Mouse (Mus musculus): Measurements from ENCODE around the gene Trim2.

The Trim2 gene

GRCm38 (mm10) chr3:84286311-84286710 is 20.4 kb downstream of the Trim2 start:
- no peak for DNase-seq (ENCODE audit: low spot score)

- DNase-seq (ENCODE audit: low spot score): no peak
Measured at GRCm38 (mm10) chr3:84284796-84285195, 21.9 kb downstream of the Trim2 start.

GRCm38 (mm10) chr3:84283524-84283923 is 23.2 kb downstream of the Trim2 start:
- no peak for DNase-seq (ENCODE audit: low spot score)

- DNase-seq (ENCODE audit: low spot score): no peak
Measured at GRCm38 (mm10) chr3:84281936-84282371, 24.7 kb downstream of the Trim2 start.

GRCm38 (mm10) chr3:84278809-84279208 is 27.9 kb downstream of the Trim2 start:
- no peak for DNase-seq (ENCODE audit: low spot score)

GRCm38 (mm10) chr3:84275124-84275523 is 31.6 kb downstream of the Trim2 start:
- DNase-seq (ENCODE audit: low spot score): no peak

GRCm38 (mm10) chr3:84272293-84273015 is 34.2 kb downstream of the Trim2 start:
- DNase-seq (ENCODE audit: low spot score): no peak

GRCm38 (mm10) chr3:84271794-84272193 is 34.9 kb downstream of the Trim2 start:
- no peak for DNase-seq (ENCODE audit: low spot score)

GRCm38 (mm10) chr3:84271058-84271457 is 35.6 kb downstream of the Trim2 start:
- DNase-seq (ENCODE audit: low spot score): no peak

GRCm38 (mm10) chr3:84270624-84270995 is 36.1 kb downstream of the Trim2 start:
- DNase-seq (ENCODE audit: low spot score): no peak

- DNase-seq (ENCODE audit: low spot score): no peak
Measured at GRCm38 (mm10) chr3:84269987-84270623, 36.6 kb downstream of the Trim2 start.

GRCm38 (mm10) chr3:84268434-84268833 is 38.2 kb downstream of the Trim2 start:
- no peak for DNase-seq (ENCODE audit: low spot score)

- DNase-seq (ENCODE audit: low spot score): no peak
Measured at GRCm38 (mm10) chr3:84266391-84266931, 40.2 kb downstream of the Trim2 start.

- no peak for DNase-seq (ENCODE audit: low spot score)
Measured at GRCm38 (mm10) chr3:84265084-84265483, 41.6 kb downstream of the Trim2 start.

- no peak for DNase-seq (ENCODE audit: low spot score)
Measured at GRCm38 (mm10) chr3:84264395-84264794, 42.3 kb downstream of the Trim2 start.

- no peak for DNase-seq (ENCODE audit: low spot score)
Measured at GRCm38 (mm10) chr3:84262804-84263203, 43.9 kb downstream of the Trim2 start.

- DNase-seq (ENCODE audit: low spot score): no peak
Measured at GRCm38 (mm10) chr3:84261863-84262262, 44.8 kb downstream of the Trim2 start.

GRCm38 (mm10) chr3:84260837-84261236 is 45.8 kb downstream of the Trim2 start:
- DNase-seq (ENCODE audit: low spot score): no peak

GRCm38 (mm10) chr3:84260024-84260535 is 46.6 kb downstream of the Trim2 start:
- no peak for DNase-seq (ENCODE audit: low spot score)

GRCm38 (mm10) chr3:84259281-84260023 is 47.2 kb downstream of the Trim2 start:
- DNase-seq (ENCODE audit: low spot score): peak; percentile 7

- DNase-seq (ENCODE audit: low spot score): no peak
Measured at GRCm38 (mm10) chr3:84258518-84259031, 48.1 kb downstream of the Trim2 start.

GRCm38 (mm10) chr3:84257989-84258517 is 48.6 kb downstream of the Trim2 start:
- DNase-seq (ENCODE audit: low spot score): no peak

All from spleen, adult 12 weeks (tissue).